Mouse (Mus musculus) MEL (cell line): Measurements from ENCODE around the gene Cst7. TPM values are rescaled to one million over a fixed set of nuclear protein-coding genes. Genes with fewer than 3 reads are reported as not detected.

ENCODE experiments used
- DNase-seq: peaks from one replicate; pipeline ENCODE4 v3.0.0; 2011; ENCODE audit warnings: low read depth, low spot score
- H3K27ac ChIP-seq: 2 replicates; pipeline ENCODE4 v1.5.1; 2012; ENCODE audit warnings: low read depth, mild to moderate bottlenecking, control low read depth, low read length, moderate library complexity; ENCODE audit not compliant: control insufficient read depth
- H3K27me3 ChIP-seq, 2 experiments: fragments of 150-350 bp in 1 of 2; sonication (generic) in 1 of 2; 2 replicates each; pipeline ENCODE4 v1.6.1; 2012; ENCODE audit warnings: low read length in 2 of 2, mild to moderate bottlenecking in 2 of 2, improper control_type of control experiment in 1 of 2, moderate library complexity in 1 of 2; ENCODE audit not compliant: insufficient read depth in 2 of 2, control insufficient read depth in 1 of 2
- H3K36me3 ChIP-seq, 2 experiments: 2 replicates each; pipeline ENCODE4 v1.6.1; 2012 to 2014; ENCODE audit warnings: low read length in 2 of 2, improper control_type of control experiment in 1 of 2, inconsistent platforms in 1 of 2, mild to moderate bottlenecking in 1 of 2; ENCODE audit not compliant: insufficient read depth in 2 of 2, control insufficient read depth in 1 of 2
- H3K4me1 ChIP-seq, 2 experiments: fragments of 150-350 bp in 1 of 2; sonication (generic) in 1 of 2; 2 replicates each; pipeline ENCODE4 v1.6.1; 2012; ENCODE audit warnings: low read length in 2 of 2, improper control_type of control experiment in 1 of 2, mild to moderate bottlenecking in 1 of 2; ENCODE audit not compliant: insufficient read depth in 2 of 2, control insufficient read depth in 1 of 2
- H3K4me3 ChIP-seq, 2 experiments: fragments of 150-350 bp in 1 of 2; sonication (generic) in 1 of 2; 2 replicates each; pipeline ENCODE4 v1.5.1; 2012; ENCODE audit warnings: low read depth in 2 of 2, low read length in 2 of 2, mild to moderate bottlenecking in 2 of 2, moderate library complexity in 2 of 2, control low read depth in 1 of 2, improper control_type of control experiment in 1 of 2; ENCODE audit not compliant: control insufficient read depth in 1 of 2, insufficient read depth in 1 of 2
- H3K79me2 ChIP-seq: 2 replicates; pipeline ENCODE4 v1.6.1; 2012; ENCODE audit warnings: mild to moderate bottlenecking, low read length, moderate library complexity; ENCODE audit not compliant: control insufficient read depth, poor library complexity, insufficient read depth
- H3K9ac ChIP-seq: 2 replicates; pipeline ENCODE4 v1.6.1; 2012; ENCODE audit warnings: low read depth, mild to moderate bottlenecking, control low read depth, low read length, moderate library complexity; ENCODE audit not compliant: control insufficient read depth, poor library complexity, severe bottlenecking
- H3K9me3 ChIP-seq: fragments of 150-350 bp; sonication (generic); replicated peaks from 2 replicates; pipeline ENCODE4 v1.6.1; 2012; ENCODE audit warnings: mild to moderate bottlenecking, low read length, improper control_type of control experiment, moderate library complexity; ENCODE audit not compliant: insufficient read depth
- BHLHE40 ChIP-seq: IDR thresholded peaks from 2 replicates; pipeline ENCODE4 v1.6.1; 2012; ENCODE audit warnings: low read depth, mild to moderate bottlenecking, inconsistent platforms, low read length, improper control_type of control experiment, borderline replicate concordance
- CHD1 ChIP-seq: IDR thresholded peaks from 2 replicates; pipeline ENCODE4 v1.6.1; 2012; ENCODE audit warnings: low read depth, mild to moderate bottlenecking, inconsistent platforms, low read length, improper control_type of control experiment
- CHD2 ChIP-seq: IDR thresholded peaks from 2 replicates; pipeline ENCODE4 v1.6.1; 2011; ENCODE audit warnings: low read length, improper control_type of control experiment
- E2F4 ChIP-seq: IDR thresholded peaks from 2 replicates; pipeline ENCODE4 v1.6.1; 2011; ENCODE audit warnings: low read depth, low read length, improper control_type of control experiment, borderline replicate concordance
- ELF1 ChIP-seq: IDR thresholded peaks from 2 replicates; pipeline ENCODE4 v1.6.1; 2014; ENCODE audit warnings: low read depth, mild to moderate bottlenecking, inconsistent platforms, low read length, improper control_type of control experiment, moderate library complexity
- EP300 ChIP-seq, 2 experiments: IDR thresholded peaks; 2 replicates each; pipeline ENCODE4 v1.6.1; 2011; ENCODE audit warnings: improper control_type of control experiment in 2 of 2, low read length in 2 of 2, low read depth in 1 of 2, mild to moderate bottlenecking in 1 of 2
- ETS1 ChIP-seq: IDR thresholded peaks from 2 replicates; pipeline ENCODE4 v1.6.1; 2012; ENCODE audit warnings: low read depth, mild to moderate bottlenecking, inconsistent platforms, low read length, improper control_type of control experiment, moderate library complexity
- GABPA ChIP-seq: IDR thresholded peaks from 2 replicates; pipeline ENCODE4 v1.6.1; 2012; ENCODE audit warnings: low read depth, mild to moderate bottlenecking, inconsistent platforms, low read length, improper control_type of control experiment, moderate library complexity
- GATA1 ChIP-seq: IDR thresholded peaks from 2 replicates; pipeline ENCODE4 v1.6.1; 2011; ENCODE audit warnings: low read depth, low read length, improper control_type of control experiment
- HCFC1 ChIP-seq: IDR thresholded peaks from 2 replicates; pipeline ENCODE4 v1.6.1; 2012; ENCODE audit warnings: low read depth, mild to moderate bottlenecking, inconsistent platforms, low read length, improper control_type of control experiment, moderate library complexity
- JUND ChIP-seq: IDR thresholded peaks from 2 replicates; pipeline ENCODE4 v1.6.1; 2011; ENCODE audit warnings: low read depth, mild to moderate bottlenecking, improper control_type of control experiment, low read length
- KAT2A ChIP-seq: conservative IDR thresholded peaks from 2 replicates; pipeline ENCODE4 v1.6.1; 2012; ENCODE audit warnings: low read depth, low read length, improper control_type of control experiment, inconsistent platforms
- MAFK ChIP-seq: IDR thresholded peaks from 2 replicates; pipeline ENCODE4 v1.6.1; 2011; ENCODE audit warnings: low read depth, mild to moderate bottlenecking, low read length, improper control_type of control experiment, borderline replicate concordance
- MAX ChIP-seq: IDR thresholded peaks from 2 replicates; pipeline ENCODE4 v1.6.1; 2011; ENCODE audit warnings: low read length, improper control_type of control experiment
- MAZ ChIP-seq: IDR thresholded peaks from 2 replicates; pipeline ENCODE4 v1.6.1; 2012; ENCODE audit warnings: low read depth, mild to moderate bottlenecking, inconsistent platforms, low read length, improper control_type of control experiment
- MEF2A ChIP-seq: IDR thresholded peaks from 2 replicates; pipeline ENCODE4 v1.6.1; 2014; ENCODE audit warnings: low read depth, mild to moderate bottlenecking, inconsistent platforms, low read length, improper control_type of control experiment; ENCODE audit not compliant: poor library complexity, insufficient replicate concordance, severe bottlenecking; ENCODE audit errors: extremely low read depth
- MXI1 ChIP-seq: IDR thresholded peaks from 2 replicates; pipeline ENCODE4 v1.6.1; 2011; ENCODE audit warnings: mild to moderate bottlenecking, low read depth, low read length, improper control_type of control experiment
- MYB ChIP-seq: IDR thresholded peaks from 2 replicates; pipeline ENCODE4 v1.6.1; 2011; ENCODE audit warnings: mild to moderate bottlenecking, low read depth, low read length, improper control_type of control experiment
- MYC ChIP-seq: IDR thresholded peaks from 2 replicates; pipeline ENCODE4 v1.6.1; 2011; ENCODE audit warnings: low read depth, mild to moderate bottlenecking, low read length, improper control_type of control experiment, moderate library complexity
- NELFE ChIP-seq: IDR thresholded peaks from 2 replicates; pipeline ENCODE4 v1.6.1; 2011; ENCODE audit warnings: low read depth, low read length, improper control_type of control experiment
- NRF1 ChIP-seq: IDR thresholded peaks from 2 replicates; pipeline ENCODE4 v1.6.1; 2014; ENCODE audit warnings: low read depth, mild to moderate bottlenecking, inconsistent platforms, low read length, improper control_type of control experiment, moderate library complexity; ENCODE audit not compliant: poor library complexity, insufficient read depth, severe bottlenecking
- POLR2A ChIP-seq, 2 experiments: IDR thresholded peaks; 2 replicates each; pipeline ENCODE4 v1.6.1; 2011 to 2012; ENCODE audit warnings: low read length in 2 of 2, mild to moderate bottlenecking in 2 of 2, control low read depth in 1 of 2, improper control_type of control experiment in 1 of 2, low read depth in 1 of 2, moderate library complexity in 1 of 2; ENCODE audit not compliant: control insufficient read depth in 1 of 2, insufficient read depth in 1 of 2, poor library complexity in 1 of 2
- POLR2AphosphoS2 ChIP-seq: IDR thresholded peaks from 2 replicates; pipeline ENCODE4 v1.6.1; 2011; ENCODE audit warnings: low read length, improper control_type of control experiment
- POLR2AphosphoS5 ChIP-seq: IDR thresholded peaks from 2 replicates; pipeline ENCODE4 v1.6.1; 2012; ENCODE audit warnings: low read depth, borderline replicate concordance, mild to moderate bottlenecking, inconsistent platforms, low read length, moderate library complexity, mixed read lengths
- RAD21 ChIP-seq: IDR thresholded peaks from 2 replicates; pipeline ENCODE4 v1.6.1; 2011; ENCODE audit warnings: mild to moderate bottlenecking, low read depth, low read length, improper control_type of control experiment
- RCOR1 ChIP-seq: IDR thresholded peaks from 2 replicates; pipeline ENCODE4 v1.6.1; 2012; ENCODE audit warnings: low read depth, mild to moderate bottlenecking, inconsistent platforms, low read length, improper control_type of control experiment
- SIN3A ChIP-seq: IDR thresholded peaks from 2 replicates; pipeline ENCODE4 v1.6.1; 2012; ENCODE audit warnings: low read length, improper control_type of control experiment, inconsistent platforms
- SMC3 ChIP-seq: IDR thresholded peaks from 2 replicates; pipeline ENCODE4 v1.6.1; 2011; ENCODE audit warnings: low read depth, low read length, improper control_type of control experiment
- TAL1 ChIP-seq: IDR thresholded peaks from 2 replicates; pipeline ENCODE4 v1.6.1; 2012; ENCODE audit warnings: mild to moderate bottlenecking, inconsistent platforms, low read length, moderate library complexity, mixed read lengths
- TBP ChIP-seq: IDR thresholded peaks from 2 replicates; pipeline ENCODE4 v1.8.0; 2011; ENCODE audit warnings: low read depth, low read length, improper control_type of control experiment
- TCF12 ChIP-seq: IDR thresholded peaks from 2 replicates; pipeline ENCODE4 v1.6.1; 2014; ENCODE audit warnings: low read depth, mild to moderate bottlenecking, inconsistent platforms, low read length, improper control_type of control experiment, moderate library complexity
- UBTF ChIP-seq: IDR thresholded peaks from 2 replicates; pipeline ENCODE4 v1.6.1; 2012; ENCODE audit warnings: low read depth, mild to moderate bottlenecking, inconsistent platforms, low read length, improper control_type of control experiment, moderate library complexity, borderline replicate concordance; ENCODE audit not compliant: insufficient read depth
- USF1 ChIP-seq: IDR thresholded peaks from 2 replicates; pipeline ENCODE4 v1.6.1; 2014; ENCODE audit warnings: low read depth, mild to moderate bottlenecking, inconsistent platforms, low read length, improper control_type of control experiment, moderate library complexity
- USF2 ChIP-seq, 2 experiments: IDR thresholded peaks; 2 replicates each; pipeline ENCODE4 v1.6.1; 2011 to 2012; ENCODE audit warnings: improper control_type of control experiment in 2 of 2, low read length in 2 of 2, borderline replicate concordance in 1 of 2, inconsistent platforms in 1 of 2, low read depth in 1 of 2, mild to moderate bottlenecking in 1 of 2; ENCODE audit not compliant: insufficient read depth in 1 of 2
- ZC3H11A ChIP-seq: IDR thresholded peaks from 2 replicates; pipeline ENCODE4 v1.6.1; 2012; ENCODE audit warnings: low read depth, mild to moderate bottlenecking, inconsistent platforms, low read length, improper control_type of control experiment
- ZKSCAN1 ChIP-seq: IDR thresholded peaks from 2 replicates; pipeline ENCODE4 v1.6.1; 2012; ENCODE audit warnings: low read depth, mild to moderate bottlenecking, inconsistent platforms, low read length, improper control_type of control experiment, moderate library complexity
- ZMIZ1 ChIP-seq: IDR thresholded peaks from 2 replicates; pipeline ENCODE4 v1.6.1; 2012; ENCODE audit warnings: low read depth, mild to moderate bottlenecking, inconsistent platforms, low read length, improper control_type of control experiment, moderate library complexity
- ZNF384 ChIP-seq: IDR thresholded peaks from 2 replicates; pipeline ENCODE4 v1.6.1; 2012; ENCODE audit warnings: low read depth, mild to moderate bottlenecking, inconsistent platforms, low read length, improper control_type of control experiment
- polyA plus RNA-seq, 2 experiments: library from polyadenylated mRNA; stranded (reverse) in 1 of 2; unstranded in 1 of 2; fragments of >175 nt in 1 of 2; fragments of >200 nt in 1 of 2; gene quantifications; 2 replicates each; pipeline versions ENCODE4 v1.2.1 to v1.2.4; 2012; ENCODE audit warnings: low replicate concordance in 2 of 2, low read depth in 1 of 2; ENCODE audit not compliant: insufficient read length in 2 of 2, insufficient read depth in 1 of 2, missing spikeins in 1 of 2
- total RNA-seq: library from RNA; depleted of rRNA; stranded (reverse); fragments of 300-350 nt; gene quantifications from 2 replicates; pipeline ENCODE4 v1.2.3, GENCODE M21; 2012

The Cst7 gene
- total and polyA plus RNA-seq, 3 experiments: 12.4 to 35.8 TPM; not detected in 1

DNA sequence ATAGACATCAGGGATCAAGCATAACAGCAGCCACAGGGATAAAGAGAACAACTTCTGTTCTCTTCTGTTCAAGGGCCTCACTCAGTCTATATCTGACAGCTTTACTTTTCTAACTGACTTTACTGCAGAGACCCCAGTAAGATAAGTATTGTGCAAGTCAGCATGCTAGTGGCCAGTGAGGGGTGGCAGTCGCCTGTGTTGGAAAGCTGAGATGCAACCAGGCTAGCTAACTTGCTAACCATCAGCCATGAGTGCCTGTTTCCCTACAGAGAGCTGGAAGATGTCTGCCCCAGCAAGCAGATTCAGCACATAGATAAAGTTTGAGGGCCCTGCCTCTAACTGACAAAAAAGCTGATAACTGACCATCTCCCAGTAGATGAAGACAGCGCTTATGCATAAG lies 546 bp downstream of the Cst7 start:
- no peaks in the 10 kb centered on the region for H3K27me3 ChIP-seq
- peak overlapping the region; percentile 73 for H3K9ac ChIP-seq
- peak; percentile 52 for DNase-seq
- peak overlapping the region; percentile 57 to 58; a peak in 3 of 4 replicates for H3K4me3 ChIP-seq
- H3K4me1 ChIP-seq: peaks cover 15 to 38% of the 10 kb centered on the region in 2 experiments
- no peaks in the 10 kb centered on the region for H3K79me2 ChIP-seq
- peak overlapping the region; percentile 81 for H3K27ac ChIP-seq
- H3K36me3 ChIP-seq: peaks cover 0 to 23% of the 10 kb centered on the region in 2 experiments; a peak in 2 of 4 replicates
- no peaks in the 10 kb centered on the region for H3K9me3 ChIP-seq
- 0 out of 2 replicates have a peak, but pooled peaks have one; percentile 14 for TF ChIP-seq MXI1
- no peak for TF ChIP-seq CHD2
- TF ChIP-seq UBTF: no peak
- TF ChIP-seq RCOR1: no peak
- TF ChIP-seq SIN3A: peak; percentile 12; the same call in 1 of the 2 replicates
- no peak; the same call in 1 of the 2 replicates for TF ChIP-seq CHD1
- TF ChIP-seq SMC3: no peak
- no peak for TF ChIP-seq GABPA
- no peak for TF ChIP-seq E2F4
- no peak for TF ChIP-seq POLR2AphosphoS2
- TF ChIP-seq ZNF384: no peak
- TF ChIP-seq POLR2A (IDR thresholded peaks at IDR 0.05; ENCODE audit: control insufficient read depth in 1 of 2, insufficient read depth in 1 of 2, low read depth in 1 of 2, low read length in 2 of 2, poor library complexity in 1 of 2): 0 out of 4 replicates have a peak, but pooled peaks of 1 of the 2 experiments have one; percentile 4
- TF ChIP-seq MYC: no peak
- TF ChIP-seq ZC3H11A: no peak
- TF ChIP-seq HCFC1: no peak
- no peak for TF ChIP-seq POLR2AphosphoS5
- TF ChIP-seq EP300 (IDR thresholded peaks at IDR 0.05; ENCODE audit: low read depth in 1 of 2, low read length in 2 of 2): peak; percentile 11 to 24; a peak in 1 of 4 replicates
- TF ChIP-seq MAX: no peak
- no peak for TF ChIP-seq TCF12
- 0 out of 2 replicates have a peak, but pooled peaks have one; percentile 21 for TF ChIP-seq NELFE
- no peak for TF ChIP-seq NRF1
- TF ChIP-seq MAZ: no peak
- TF ChIP-seq MAFK: no peak
- TF ChIP-seq TAL1: no peak
- no peak for TF ChIP-seq TBP
- TF ChIP-seq ZKSCAN1: no peak
- TF ChIP-seq KAT2A: no peak
- TF ChIP-seq USF2 (IDR thresholded peaks at IDR 0.05; ENCODE audit: borderline replicate concordance in 1 of 2, insufficient read depth in 1 of 2, low read depth in 1 of 2, low read length in 2 of 2): no peak
- no peak for TF ChIP-seq JUND
- no peak for TF ChIP-seq MYB
- no peak for TF ChIP-seq RAD21
- no peak for TF ChIP-seq ELF1
- peak; percentile 84 for TF ChIP-seq GATA1
- TF ChIP-seq USF1: no peak
- no peak for TF ChIP-seq ETS1
- no peak for TF ChIP-seq ZMIZ1
- TF ChIP-seq MEF2A: no peak
- TF ChIP-seq BHLHE40: no peak
